In the genomic region with DNA sequence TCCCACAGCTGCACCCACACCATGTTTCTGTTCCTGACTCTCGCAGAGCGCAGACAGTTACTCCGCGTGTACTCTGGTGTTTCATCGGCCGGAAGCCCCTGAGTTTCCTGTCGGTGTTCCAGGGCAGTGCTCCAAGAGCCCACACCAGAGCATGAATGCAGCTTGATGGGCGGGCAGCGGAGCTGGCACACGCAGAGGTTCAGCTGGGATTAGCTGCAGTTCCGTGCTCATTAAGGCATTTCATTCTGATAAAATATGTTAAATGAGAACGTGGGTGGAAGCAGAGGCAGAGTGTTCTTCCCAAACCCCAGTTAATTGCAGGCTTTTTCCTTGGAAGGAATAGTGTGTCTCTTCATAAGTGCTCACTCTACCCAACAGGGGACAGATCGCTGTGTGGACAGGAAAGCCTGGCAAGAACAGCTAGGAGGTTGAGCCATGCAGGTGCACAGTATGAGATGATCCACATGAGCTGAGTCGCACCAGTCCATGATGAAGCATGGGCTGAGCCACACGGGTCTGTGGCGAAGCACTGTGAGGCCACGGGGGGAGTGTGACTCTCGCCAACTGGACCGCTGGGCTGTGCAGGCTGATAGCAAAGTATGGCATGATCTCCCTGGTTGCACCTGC, we compare ENCODE assay signal across 9 mouse cellular contexts.
DNase-seq lines count a peak whose midpoint lies in the region; TF ChIP-seq lines count a peak whose summit lies in the region.
"Had no signal": no experiment of that assay in that cellular context is flagged by ENCODE, and none has a peak within 500 bp of the region (broad histone marks: within the 10 kb centered on the region; RNA-seq: fewer than 3 reads in every experiment).

No protein-coding gene starts in this region.

- intact Hi-C loops in gastrocnemius, adult 2 months (cut with DNase I) = no loop called here
- intact Hi-C loops in gastrocnemius, postnatal 14 days (cut with DNase I; ENCODE audit: low total_unique reads) = no loop called here
- intact Hi-C loops in left cerebral cortex, postnatal 25 days (cut with DNase I) = loop anchor here (5.0 kb wide), 1 partner anchor 52 kb away; no protein-coding TSS in a partner anchor

- no peak for TF ChIP-seq CTCF in gastrocnemius, adult 2 months (IDR thresholded peaks at IDR 0.05)

- H3K4me3 ChIP-seq in gastrocnemius, adult 2 months = no peak overlapping the region
- H3K4me3 ChIP-seq: limb, embryonic 15.5 days had no signal

- H3K27ac ChIP-seq in gastrocnemius, adult 2 months = peak overlapping the region; percentile 75; the same call in 1 of the 2 replicates

- no peak for DNase-seq in gastrocnemius, adult 2 months
- no peak for DNase-seq in gastrocnemius, postnatal 14 days
- peak; percentile 11 for DNase-seq in urinary bladder, postnatal 14 days (ENCODE audit: low spot score)
- no peak for DNase-seq in urinary bladder, postnatal 36 days (ENCODE audit: low spot score in 2 of 2)
- peak; percentile 75 to 90 for DNase-seq in left cerebral cortex, postnatal 25 days (ENCODE audit: low spot score in 2 of 2)
- DNase-seq in liver = no peak
- no peak for DNase-seq in thymus, postnatal 36 days
- DNase-seq in embryo, embryonic 11 days = no peak

Comparison
In these comparisons a context has a peak if more than half of its experiments do, and no peak if none do; other contexts are left out.
1. DNase-seq: peak in urinary bladder, postnatal 14 days (single experiment) and left cerebral cortex, postnatal 25 days (2 of 2); none in gastrocnemius, adult 2 months (single experiment), gastrocnemius, postnatal 14 days (single experiment), urinary bladder, postnatal 36 days (0 of 2), liver (single experiment), thymus, postnatal 36 days (0 of 2) and embryo, embryonic 11 days (single experiment).